ENCODE assay signal across 8 mouse cellular contexts in the genomic region with DNA sequence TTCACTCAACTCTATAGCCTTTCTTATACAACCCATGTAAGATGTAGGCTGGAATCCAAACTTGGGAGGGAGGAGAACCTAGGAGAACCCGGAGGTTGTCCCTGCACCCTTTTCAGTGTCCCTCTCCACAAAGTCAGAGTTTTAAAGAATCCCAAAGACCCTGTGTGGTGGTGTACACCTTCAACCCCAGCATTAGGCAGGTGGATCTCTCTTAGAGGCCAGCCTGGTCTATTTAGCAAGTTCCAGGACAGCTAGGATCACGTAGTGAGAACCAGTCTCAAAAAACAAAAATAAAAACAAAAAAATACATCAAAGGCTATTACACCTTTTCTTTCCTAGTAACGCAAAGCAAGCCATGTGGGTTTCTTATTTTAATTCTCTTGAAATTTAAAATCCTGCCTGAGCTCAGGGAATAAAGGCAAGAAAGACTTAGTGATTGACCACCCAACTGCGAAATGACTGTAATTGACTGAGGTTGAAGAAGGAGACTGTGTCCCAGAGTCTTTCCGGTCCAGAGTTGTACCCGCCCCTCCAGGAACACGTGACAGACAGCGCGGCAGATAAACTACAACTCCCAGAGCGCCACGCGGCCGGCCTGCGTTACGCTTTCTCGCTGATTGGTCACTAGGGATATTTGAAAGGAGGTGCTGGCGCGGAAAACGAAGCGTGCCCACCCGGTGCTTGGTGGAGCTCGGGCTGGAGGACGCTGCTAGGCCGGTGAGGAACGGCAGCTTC. TPM values are rescaled to one million over a fixed set of nuclear protein-coding genes. Genes with fewer than 3 reads are reported as not detected.
DNase-seq lines count a peak whose midpoint lies in the region; ATAC-seq lines count a peak whose summit lies in the region.

A gene (plus strand): TSS at position 634 of the 735 bp plus-strand sequence.

- DNase-seq in ZHBTc4 (ENCODE audit: low read depth, low spot score): peak; percentile 98
- DNase-seq in gastrocnemius, adult 8-10 months (ENCODE audit: low spot score in 2 of 2): peak; percentile 85 to 89
- DNase-seq in induced T-regulatory cell, adult 2 months (ENCODE audit: low read depth): peak; percentile 95
- peak; percentile 82 to 93 for DNase-seq in left cerebral cortex, adult 9 months (ENCODE audit: low spot score in 2 of 2)
- peak; percentile 92 for DNase-seq in right cerebral cortex, postnatal 14 days
- peak; percentile 91 to 95 for DNase-seq in urinary bladder, postnatal 36 days (ENCODE audit: low spot score in 2 of 2)

- peak; percentile 100 for ATAC-seq in common myeloid progenitor, adult 5-6 weeks (replicated peaks; ENCODE audit: low read depth, poor library complexity, severe bottlenecking)
- ATAC-seq in megakaryocyte progenitor cell, adult 5-6 weeks (replicated peaks; ENCODE audit: poor library complexity): peak; percentile 100

RNA-seq across cellular contexts. Expression of the gene that starts here (rescaled TPM):
- 24.6 and 39.7 TPM in 2 replicates for total RNA-seq in common myeloid progenitor, adult 5-6 weeks (2017)
- under 1 TPM in 3 of 4 experiments, not detected in 1; 0.07 to 0.58 (median 0.21) TPM for total RNA-seq in gastrocnemius, adult 8-10 months (2022)
- total RNA-seq in megakaryocyte progenitor cell, adult 5-6 weeks (2015): 33.9 and 34.8 TPM in 2 replicates
- 15.0 and 19.2 TPM in 2 replicates for total RNA-seq in megakaryocyte progenitor cell, adult 5-6 weeks (2017)

Comparison
In these comparisons a context has a peak if more than half of its experiments do, and no peak if none do; other contexts are left out.
1. Peak in every context shown above with its lines: DNase-seq and ATAC-seq.
2. RNA of the gene that starts here (total RNA-seq): 24.6 to 39.7 TPM in common myeloid progenitor, adult 5-6 weeks and 15.0 to 34.8 TPM in megakaryocyte progenitor cell, adult 5-6 weeks; 0.07 to 0.58 TPM in gastrocnemius, adult 8-10 months; every median in the first group is over 10 times any median in the second.
3. Peak in DNase-seq in gastrocnemius, adult 8-10 months; RNA of the gene not detected or under 1 TPM.